Mouse (Mus musculus) adrenal gland (tissue): Measurements from ENCODE around the gene Ssbp3.

Source experiments
- intact Hi-C: fragments of 180-260 bp; cut with DNase I; formaldehyde crosslinking; loops from one replicate; pipeline ENCODE4 v1.15.1; 2025

The Ssbp3 gene

DNA sequence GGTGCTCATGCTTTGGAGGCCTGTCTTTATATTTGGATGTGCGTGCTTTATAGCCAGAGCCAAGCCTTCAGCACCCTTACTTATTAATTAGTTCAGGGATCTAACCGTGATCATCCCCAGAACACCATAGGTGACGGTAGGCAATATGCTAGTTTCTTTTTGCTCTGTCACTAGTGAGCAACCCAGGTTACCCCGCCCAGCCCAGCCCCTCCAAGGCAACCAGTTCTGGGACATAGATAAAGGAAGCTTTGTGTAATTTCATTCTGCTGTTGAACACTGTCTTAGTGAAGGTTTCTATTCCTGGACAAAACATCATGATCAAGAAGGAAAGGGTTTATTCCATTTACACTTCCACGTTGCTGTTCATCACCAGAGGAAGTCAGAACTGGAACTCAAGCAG, 94.7 kb downstream of the Ssbp3 start:
- intact Hi-C loops = no loop called here

DNA sequence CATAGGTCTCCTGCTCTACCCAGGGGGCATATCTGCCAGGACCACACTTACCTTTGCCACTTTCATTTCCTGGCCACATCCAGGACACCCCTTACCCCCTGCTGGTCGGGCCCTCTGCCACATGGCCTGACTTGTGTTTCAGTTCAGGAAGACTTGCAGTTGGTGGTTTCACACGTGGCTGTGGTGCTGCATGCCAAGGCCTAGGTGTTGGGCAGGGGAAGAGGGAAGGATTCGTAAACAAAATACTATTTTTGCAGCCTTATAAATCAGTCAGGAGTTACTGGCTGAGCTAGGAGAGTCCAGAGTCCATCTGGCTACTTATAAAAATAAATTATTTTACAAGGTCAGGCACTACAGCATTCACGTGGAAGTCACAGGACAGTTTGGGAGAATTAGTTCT, 95.7 kb downstream of the Ssbp3 start:
- intact Hi-C loops = no loop called here

DNA sequence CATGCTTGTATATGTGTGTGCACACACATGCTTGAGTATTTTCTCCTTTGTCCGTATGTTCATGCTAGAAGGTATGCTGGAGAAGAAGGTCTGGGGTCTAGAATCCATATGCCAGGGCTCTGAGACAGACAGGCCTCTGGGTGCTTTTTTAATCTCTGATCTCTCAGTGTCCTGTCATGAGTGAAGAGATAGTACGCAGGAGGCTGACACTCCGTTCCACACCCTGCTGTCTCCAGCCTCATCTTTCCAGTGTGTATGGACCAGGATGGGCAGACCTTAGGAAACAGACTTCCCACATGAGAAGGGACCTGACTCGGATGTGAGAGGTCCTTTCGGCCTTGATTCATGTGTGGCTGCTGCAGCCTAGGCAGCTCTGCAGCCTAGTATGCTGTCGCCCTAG, 96.3 kb downstream of the Ssbp3 start:
- intact Hi-C loops = no loop called here

- intact Hi-C loops = no loop called here
Observed at GRCm38 (mm10) chr4:107007359-107007758, 96.9 kb downstream of the Ssbp3 start.

DNA sequence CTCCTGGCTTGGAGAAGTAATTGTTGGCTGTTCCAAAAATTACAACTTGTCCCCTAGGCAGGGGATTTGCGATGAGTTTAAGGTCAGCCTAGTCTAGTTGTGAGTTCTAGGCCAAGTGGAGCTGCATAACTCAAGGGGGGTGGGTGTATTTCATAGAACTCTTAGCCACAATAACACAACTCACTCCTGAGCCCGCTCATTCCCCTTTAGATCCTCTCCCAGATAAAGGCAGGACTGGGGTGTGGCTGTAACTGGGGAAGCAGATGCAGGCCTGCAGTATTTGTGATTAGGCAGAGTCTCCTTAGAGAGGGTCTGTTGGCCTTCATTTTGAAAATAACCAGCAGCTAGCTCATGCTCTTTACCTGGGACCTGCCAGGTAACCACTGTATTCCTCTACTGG, 97.7 kb downstream of the Ssbp3 start:
- intact Hi-C loops = no loop called here

DNA sequence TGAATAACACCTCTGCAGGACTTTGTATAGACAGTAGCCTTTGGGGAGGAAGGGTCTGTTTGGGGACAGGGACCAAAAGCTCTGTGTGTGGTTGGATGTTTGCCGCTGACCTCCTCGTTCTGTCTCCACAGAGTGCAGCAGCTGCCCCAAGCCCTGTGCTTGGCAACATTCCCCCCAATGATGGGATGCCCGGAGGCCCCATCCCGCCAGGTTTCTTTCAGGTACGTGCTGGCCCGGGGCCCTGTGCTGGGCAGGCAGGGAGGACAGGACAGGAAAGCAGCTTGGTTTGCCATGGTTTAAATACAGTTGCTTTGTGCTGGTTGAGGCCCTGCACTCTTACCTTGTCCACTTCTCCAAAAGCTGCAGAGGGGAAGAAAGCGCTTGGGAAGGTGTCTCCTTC, 99.0 kb downstream of the Ssbp3 start:
- intact Hi-C loops = no loop called here

GRCm38 (mm10) chr4:107011325-107012004, 101.0 kb downstream of the Ssbp3 start:
- intact Hi-C loops = no loop called here

- intact Hi-C loops = no loop called here
Observed at GRCm38 (mm10) chr4:107012005-107012478, 101.5 kb downstream of the Ssbp3 start.

- intact Hi-C loops = no loop called here
Observed at GRCm38 (mm10) chr4:107012574-107012973, 102.1 kb downstream of the Ssbp3 start.

DNA sequence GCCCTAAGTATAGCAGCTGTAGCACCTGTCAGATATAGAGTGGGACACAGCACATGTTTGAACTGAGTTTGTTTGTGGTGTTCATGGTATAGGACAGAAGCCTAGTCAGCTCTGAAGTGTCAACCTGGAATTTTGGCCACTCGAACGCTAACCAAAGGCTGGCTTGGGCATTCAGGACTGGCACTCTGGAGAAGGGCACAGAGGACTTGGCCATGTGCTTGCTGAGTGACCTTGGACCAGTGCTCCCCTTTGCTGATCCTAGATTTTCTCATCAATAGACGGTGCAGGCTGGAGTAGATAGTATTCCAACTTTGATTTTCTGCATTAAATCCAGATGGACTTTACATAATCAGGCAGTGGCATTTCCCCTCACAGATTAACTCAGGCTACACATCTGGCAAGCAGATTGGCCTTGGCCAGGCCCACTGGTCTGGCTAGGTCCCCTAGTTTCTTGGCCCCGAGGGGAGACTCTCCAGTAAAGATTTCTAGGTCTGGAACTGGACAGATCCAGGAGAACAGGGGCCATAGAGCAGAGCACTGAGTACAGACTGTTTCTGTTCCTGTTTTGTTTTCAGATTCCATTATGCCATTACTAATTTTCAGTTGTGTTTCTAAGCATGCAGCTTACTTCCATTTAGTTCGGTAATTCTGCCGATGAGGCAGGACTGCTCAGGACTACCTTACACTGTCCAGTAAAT, 102.8 kb downstream of the Ssbp3 start:
- intact Hi-C loops = no loop called here

DNA sequence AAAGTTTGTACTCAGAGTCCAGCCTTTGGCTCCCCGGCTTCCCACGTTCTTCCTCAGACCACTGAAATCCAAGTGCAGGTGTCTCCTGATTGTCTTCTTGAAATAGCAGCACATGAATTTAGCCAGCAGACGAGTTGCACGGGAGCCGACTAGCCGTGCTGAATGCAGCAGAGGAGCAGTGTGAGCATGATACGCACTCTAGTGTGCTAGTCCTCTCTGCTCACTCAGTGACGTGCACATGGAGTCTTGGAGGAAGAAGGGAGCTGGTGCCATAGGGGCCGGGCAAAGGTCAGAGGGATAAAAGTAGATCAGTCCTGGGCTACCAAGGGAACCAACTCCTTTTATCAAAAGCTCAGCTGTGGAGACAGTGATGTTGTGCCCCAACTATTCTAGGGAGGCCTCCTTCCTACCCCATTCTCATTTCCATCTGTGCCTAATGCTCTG, 103.3 kb downstream of the Ssbp3 start:
- intact Hi-C loops = no loop called here

GRCm38 (mm10) chr4:107015971-107016511, 105.5 kb downstream of the Ssbp3 start:
- intact Hi-C loops = no loop called here

DNA sequence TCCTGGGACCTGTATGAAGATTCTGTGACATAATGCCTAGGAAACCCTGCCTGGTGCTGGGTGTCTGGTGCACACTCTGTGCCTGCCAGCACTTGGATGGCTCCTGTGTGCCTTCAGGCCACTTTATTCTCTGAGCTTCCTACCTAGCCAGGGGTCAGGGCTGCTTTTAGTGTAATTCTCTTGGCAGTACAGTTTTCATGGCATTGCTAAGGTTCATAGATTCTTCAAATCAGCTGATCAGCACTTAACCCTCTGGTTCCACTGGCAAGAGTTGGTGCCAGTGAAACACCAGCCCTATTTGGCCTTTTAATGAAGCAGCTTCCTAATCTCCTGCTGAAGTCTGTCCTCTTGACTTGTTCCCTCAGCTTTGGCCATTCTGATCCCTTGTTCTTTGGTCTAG, 106.8 kb downstream of the Ssbp3 start:
- intact Hi-C loops = no loop called here

DNA sequence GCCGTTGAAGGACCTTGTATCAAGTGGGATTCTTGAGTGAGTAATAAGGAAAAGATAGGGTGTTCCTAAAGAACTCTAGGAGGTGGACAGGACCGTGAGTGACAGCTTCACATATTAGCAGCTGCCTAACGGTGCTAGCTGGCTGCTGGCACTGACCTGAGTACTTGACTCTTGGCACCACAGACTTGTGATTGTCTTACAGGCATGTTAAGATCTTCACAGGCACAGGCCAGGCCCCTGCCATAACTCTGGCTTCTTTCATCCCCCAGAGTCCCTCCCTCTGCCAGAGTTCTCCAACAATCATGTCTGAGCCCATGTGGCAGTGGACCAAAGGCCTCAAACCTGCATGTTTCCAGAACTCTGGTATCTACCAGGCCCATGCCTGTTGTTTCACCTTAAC, 108.0 kb downstream of the Ssbp3 start:
- intact Hi-C loops = no loop called here

DNA sequence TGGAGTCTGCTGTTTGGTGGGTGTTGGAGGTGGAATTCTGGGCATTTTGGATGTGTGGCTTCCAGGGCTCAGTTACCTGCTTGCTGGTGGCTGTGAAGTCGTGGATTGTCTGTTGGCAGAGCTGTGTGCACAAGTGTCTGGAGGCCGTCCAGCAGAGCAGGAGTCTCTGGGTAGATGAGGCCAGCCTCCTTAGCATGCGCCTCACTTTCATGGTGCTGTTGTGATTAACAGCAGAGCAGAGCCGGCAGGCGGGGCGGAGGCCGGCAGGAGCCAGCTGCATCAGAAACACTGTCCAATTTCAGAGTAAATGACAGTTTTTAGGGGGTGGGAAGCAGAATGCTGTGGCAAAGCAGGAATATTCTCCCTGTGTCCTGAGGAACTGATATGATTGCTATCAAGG, 108.5 kb downstream of the Ssbp3 start:
- intact Hi-C loops = no loop called here

GRCm38 (mm10) chr4:107020287-107021000, 109.9 kb downstream of the Ssbp3 start:
- intact Hi-C loops = no loop called here

DNA sequence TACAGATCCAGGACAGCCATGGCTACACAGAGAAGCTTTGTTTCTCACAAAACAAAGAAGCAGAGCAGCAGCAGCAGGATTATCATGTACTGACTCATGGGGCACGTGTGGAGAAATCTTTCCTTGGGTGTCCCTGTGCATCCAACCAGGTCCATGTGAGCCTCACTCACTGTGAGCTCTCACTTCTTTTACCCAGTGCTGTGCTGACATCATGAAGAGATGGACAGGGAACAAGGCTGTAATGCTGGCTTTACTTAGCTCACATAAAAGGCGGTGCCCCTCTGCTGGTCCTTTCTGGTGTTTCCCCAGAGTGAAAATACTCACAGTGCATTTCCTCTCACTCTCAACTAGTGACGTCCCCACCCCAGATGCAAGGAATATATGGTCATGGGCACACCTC, 111.0 kb downstream of the Ssbp3 start:
- intact Hi-C loops = no loop called here

DNA sequence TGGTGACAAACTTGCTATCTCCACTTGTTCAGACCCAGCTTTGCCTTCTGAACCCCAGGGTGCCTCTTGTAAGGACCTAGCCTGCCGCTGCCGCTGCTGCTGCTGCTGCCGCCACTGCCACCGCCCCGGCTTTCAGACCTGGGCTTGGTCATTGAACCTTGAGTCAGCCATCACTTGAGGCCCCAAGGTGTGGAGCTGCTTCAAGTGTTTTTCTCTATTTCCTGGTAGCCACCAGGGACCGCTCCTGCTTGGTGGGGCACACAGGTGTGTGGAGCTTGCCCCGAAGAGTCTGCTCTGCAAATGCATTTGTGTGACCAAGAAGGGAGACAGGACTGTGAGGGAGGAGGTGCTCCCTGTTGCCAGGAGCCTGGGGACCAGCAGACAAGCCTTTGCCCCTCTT, 114.4 kb downstream of the Ssbp3 start:
- intact Hi-C loops = no loop called here

DNA sequence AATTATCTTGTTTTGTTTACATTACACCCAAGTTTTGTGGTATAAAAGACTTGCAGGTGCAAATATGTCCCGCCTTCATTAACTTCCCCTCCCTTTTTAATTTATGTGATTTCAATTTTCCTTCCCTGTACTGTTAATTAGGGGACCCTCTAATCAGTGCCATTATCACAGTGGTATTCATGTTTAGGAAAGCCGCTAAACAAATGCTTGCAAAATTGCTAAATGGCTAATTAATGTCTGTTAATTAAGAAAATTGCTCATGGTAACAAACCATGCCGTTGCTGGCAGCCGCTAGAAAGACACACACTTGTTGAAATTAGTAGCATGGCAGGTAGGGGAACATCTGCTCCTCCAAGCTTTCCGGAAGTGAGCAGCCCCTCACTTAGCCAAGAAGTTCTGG, 114.9 kb downstream of the Ssbp3 start:
- intact Hi-C loops = no loop called here

DNA sequence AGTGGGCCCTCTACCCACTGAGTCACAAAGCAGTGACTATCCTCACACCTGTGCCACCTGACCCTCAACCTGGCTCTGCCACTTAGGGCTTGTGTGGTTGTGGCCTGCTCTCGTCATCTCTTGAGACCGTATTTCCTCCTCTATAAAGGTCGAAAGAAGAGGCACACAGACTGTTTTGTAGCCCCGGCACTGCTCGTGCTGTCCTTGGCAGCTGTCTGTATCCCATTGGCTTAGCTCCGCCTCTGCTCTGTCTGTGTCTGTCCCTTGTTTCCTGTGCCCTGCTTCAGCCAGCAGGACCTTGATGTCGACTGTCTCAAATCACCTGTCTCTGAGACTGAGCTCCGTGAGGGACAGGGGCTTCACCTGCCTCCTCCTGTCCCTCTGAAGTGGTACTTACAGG, 116.0 kb downstream of the Ssbp3 start:
- intact Hi-C loops = no loop called here

DNA sequence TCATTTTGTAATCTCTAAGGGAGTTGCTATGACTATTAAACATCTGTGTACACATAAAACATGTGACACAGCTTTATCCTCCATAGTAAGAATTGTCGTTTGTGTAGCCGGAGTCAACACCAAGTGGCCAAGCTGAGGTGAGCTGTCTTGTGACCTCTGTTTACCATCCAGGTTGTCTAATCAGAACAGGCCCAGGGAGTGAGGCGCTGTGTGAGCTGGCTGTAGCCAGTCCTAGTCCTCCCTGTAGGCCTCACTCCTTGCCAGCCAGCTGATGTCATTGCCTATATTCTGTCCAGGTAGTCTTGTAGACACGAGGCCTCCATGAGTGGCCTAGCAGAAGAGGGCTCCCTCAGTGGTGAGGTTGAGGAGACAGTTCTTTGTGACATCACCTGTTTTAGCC, 125.2 kb downstream of the Ssbp3 start:
- intact Hi-C loops = no loop called here

GRCm38 (mm10) chr4:107036985-107037384, 126.5 kb downstream of the Ssbp3 start:
- intact Hi-C loops = no loop called here
